Mouse (Mus musculus) liver (tissue): ENCODE measurements around the gene Gcg.

Experiments used
- DNase-seq: peaks from one replicate; pipeline ENCODE4 v3.0.0-alpha.2; 2020; ENCODE audit warnings: mixed read lengths

The Gcg gene

GRCm38 (mm10) chr2:62483550-62483949, at the start of gene Gcg:
TSS of gene Gcg (minus strand) at chr2:62483650.
- DNase-seq = no peak

DNA sequence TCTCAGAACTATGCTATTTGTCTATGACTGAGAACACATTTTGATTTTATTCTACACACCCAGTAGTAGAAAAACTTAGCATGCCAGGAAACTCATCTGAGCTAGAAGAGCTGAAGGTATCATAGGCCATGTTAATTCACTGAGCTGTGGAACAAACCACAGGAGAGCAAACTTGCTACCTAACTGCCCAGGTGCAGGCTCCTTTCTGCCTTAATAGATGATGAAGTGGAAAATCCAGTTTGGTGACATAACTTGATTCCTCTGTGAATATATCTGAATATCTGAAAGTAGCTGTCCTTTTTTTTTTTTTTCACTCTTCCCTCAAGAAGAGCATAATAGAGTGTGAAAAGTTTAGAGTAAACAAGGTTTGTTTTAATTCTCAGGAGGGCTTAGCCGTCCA, 47.6 kb upstream of the Gcg start:
- DNase-seq = no peak

DNA sequence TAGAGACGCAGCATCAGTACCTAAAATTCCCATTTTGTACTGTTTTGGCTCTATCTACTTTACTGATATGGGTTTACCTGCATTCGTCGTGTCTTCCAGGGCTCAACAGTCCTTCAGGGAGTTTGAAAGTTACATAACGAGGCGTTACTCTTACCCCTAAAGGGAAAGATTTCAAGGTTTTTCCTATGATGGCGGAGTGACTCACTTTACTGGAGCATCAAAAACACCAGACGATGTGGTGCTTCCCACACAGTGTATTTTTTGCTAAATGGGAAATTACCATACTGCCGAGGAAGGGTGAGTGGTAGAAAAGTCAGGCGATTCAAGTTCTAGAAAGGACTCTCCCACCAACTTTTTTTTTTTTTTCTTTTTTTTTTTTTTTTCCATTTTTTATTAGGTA, 42.9 kb upstream of the Gcg start:
- DNase-seq = no peak

DNA sequence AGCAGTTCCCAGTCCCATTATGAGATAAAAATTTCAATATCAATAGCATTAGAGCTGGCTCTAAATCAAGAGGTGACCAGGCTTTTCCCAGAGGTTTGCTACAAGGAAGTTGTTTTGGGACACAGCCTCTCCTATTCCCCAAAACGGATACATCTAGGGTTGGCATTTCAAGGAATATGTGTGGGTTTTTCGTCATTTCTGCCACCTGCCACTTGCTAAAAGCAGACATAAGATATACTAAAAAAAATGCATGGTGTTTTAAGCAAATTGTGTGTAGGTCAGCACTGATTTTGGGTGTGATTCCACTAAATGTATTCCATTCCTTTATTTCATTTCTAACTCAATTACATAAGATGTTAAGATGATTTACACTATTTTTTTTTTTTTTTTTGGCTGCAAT, 34.3 kb upstream of the Gcg start:
- no peak for DNase-seq

DNA sequence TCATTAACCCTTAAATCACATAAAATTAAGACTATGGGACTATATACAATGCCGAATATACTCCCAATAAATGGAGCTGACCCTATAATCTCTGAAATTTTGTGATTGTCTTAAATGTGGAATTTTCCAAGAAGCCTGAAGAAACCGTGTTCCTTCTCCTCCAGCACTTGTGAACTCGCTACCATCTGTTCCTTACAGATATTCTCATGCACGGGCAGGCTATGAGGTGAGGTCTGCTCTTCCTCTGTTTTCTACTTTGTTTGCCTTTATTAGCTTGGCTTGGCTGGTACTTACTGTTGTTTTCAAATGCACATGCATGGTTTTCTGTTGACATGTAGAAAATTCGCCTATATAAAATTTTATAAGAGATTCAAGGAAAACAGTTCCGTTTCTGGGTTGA, 31.0 kb upstream of the Gcg start:
- DNase-seq = no peak

- DNase-seq = no peak
Observed at GRCm38 (mm10) chr2:62513477-62513876, 30.0 kb upstream of the Gcg start.

- no peak for DNase-seq
Observed at GRCm38 (mm10) chr2:62507130-62507529, 23.7 kb upstream of the Gcg start.

- DNase-seq = no peak
Observed at GRCm38 (mm10) chr2:62506441-62506840, 23.0 kb upstream of the Gcg start.

- DNase-seq = no peak
Observed at GRCm38 (mm10) chr2:62504269-62504796, 20.9 kb upstream of the Gcg start.

DNA sequence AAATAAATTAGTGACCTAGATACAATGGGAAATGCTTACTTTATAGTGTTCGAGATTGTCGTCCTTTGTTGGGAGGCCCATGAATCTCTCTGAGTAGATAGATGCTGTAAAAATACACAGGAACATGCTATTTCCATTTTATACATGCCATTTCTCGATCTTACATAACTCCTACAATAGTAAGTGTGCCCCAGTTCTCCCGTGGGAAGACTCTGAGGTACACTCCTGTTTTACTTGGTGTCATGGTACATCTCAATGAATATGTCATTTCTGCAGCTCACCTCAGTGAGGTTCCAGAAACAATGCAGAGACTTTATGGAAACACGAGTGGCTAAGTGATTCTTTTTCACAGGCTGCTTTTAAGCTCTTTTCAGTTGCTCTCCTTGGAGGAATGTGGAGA, 19.9 kb upstream of the Gcg start:
- DNase-seq = no peak

GRCm38 (mm10) chr2:62502516-62502915, 19.1 kb upstream of the Gcg start:
- no peak for DNase-seq

DNA sequence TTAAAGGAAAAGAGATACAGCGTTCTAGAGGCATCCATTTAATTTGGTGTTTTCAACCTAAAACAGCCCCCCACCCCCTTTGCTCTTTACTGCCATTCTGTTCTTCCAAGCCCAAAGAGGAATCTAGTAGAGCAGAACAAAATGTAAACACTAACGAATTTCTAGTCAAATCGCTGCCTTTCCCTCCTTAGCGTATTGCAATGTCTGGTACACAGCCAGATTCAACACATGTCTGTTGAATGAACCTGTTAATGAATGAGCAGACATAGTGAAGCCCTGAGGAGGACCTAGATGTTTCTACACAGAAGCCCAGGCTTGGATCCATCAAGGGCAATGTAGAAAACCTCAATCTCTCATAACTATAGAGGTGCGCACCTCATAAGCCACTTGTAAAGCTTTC, 15.4 kb upstream of the Gcg start:
- DNase-seq = no peak

- no peak for DNase-seq
Observed at GRCm38 (mm10) chr2:62498086-62498485, 14.6 kb upstream of the Gcg start.

GRCm38 (mm10) chr2:62497333-62498002, 14.0 kb upstream of the Gcg start:
- no peak for DNase-seq

DNA sequence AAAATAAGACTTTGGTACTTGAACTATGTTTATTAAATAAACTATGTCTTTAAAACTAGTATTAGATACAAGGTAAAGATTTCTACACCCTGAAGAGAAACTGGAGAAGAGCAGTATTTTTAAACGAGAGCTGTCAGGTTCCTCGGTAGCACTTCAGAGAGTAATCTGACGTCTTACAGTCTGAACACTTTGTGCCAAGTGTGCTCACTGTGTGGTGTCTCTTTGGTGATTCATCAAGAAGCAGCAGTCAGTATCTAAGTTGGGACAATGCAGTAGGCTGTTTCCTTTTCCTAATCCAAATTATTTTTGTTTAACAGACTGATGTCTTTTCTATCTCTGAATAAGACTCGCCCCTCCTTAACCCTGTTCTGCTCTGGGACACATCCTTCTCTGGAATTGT, 12.0 kb upstream of the Gcg start:
- no peak for DNase-seq

- DNase-seq = no peak
Observed at GRCm38 (mm10) chr2:62489832-62490231, 6.4 kb upstream of the Gcg start.

DNA sequence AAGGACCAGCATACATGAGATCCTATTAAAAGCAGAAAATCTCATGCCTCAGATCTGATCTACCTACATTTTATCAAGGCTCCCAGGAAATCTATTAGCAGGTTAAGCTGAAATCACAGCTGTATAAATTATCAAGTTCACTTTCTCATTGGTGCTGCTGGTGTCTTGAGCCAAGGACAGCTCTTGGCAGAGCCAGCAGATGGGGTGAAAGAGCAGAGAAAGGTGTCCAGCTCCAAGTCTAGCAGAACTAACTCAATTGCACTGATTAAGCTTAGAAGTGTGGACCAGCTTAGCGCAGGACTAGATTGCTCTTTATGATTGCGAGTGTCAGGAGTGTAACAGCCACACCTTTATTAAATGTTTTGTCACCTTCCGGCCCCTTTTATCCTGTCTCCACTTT, 1.5 kb upstream of the Gcg start:
- no peak for DNase-seq

DNA sequence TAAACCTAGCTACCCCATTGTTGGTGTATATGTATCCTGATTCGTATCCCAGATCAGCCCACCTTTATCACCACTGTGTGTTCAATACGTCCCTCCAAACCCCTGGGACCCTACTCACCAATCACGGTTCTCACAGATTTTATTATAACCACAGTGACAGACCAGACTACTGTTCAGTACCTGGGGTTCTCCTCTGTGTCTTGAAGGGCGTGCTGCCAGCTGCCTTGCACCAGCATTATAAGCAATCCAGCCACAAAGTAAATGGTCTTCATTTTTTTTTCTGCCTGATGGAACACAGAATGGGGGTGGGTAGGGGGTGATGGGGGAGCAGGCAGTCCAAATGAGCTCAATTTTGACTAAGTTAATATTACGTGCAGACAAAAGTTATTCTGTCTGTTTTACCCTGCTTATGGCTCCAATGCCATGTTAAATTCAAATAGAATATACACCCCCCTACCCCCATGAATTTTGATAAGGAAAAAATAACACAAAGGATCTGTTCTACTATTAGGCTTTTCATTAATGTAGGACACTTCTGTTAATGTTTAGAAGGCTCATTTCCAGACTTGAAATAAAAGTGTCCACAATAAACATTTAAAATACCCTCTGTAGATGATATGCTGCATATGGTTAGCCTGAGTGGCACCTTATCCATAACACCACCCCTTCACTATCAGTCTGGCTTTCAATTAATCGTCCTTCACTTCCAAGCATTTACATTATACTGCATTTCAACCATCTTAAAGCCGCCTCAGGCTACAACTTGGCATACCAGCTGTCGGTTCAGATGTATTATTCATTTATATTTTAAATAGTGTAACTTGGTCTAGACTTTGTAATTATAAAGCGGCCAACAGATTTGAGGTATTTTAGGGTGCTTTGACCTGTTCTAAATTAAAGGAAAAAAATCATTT, 2.9 kb downstream of the Gcg start:
- DNase-seq = no peak

- DNase-seq = no peak
Observed at GRCm38 (mm10) chr2:62469551-62469950, 13.9 kb downstream of the Gcg start.

- DNase-seq = no peak
Observed at GRCm38 (mm10) chr2:62463287-62463686, 20.2 kb downstream of the Gcg start.

DNA sequence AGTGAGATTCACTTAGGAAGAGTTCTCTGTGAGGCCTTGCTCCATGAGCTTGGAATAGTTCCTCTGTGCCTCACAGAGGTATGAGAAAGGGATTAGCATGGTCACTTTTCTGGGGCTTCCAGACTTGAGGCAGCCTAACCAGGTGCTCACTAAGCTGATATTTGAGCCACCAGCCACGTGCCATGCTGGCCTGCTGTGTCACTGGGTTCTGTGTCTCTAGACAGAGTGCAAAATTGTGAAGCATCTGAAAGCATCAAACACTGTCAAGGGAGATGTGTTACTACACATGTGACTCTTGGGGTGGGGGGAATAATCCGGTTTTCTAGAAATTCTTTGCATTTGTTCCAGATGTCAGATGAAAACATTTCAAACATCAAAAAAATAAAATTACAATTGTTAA, 21.3 kb downstream of the Gcg start:
- DNase-seq = no peak

DNA sequence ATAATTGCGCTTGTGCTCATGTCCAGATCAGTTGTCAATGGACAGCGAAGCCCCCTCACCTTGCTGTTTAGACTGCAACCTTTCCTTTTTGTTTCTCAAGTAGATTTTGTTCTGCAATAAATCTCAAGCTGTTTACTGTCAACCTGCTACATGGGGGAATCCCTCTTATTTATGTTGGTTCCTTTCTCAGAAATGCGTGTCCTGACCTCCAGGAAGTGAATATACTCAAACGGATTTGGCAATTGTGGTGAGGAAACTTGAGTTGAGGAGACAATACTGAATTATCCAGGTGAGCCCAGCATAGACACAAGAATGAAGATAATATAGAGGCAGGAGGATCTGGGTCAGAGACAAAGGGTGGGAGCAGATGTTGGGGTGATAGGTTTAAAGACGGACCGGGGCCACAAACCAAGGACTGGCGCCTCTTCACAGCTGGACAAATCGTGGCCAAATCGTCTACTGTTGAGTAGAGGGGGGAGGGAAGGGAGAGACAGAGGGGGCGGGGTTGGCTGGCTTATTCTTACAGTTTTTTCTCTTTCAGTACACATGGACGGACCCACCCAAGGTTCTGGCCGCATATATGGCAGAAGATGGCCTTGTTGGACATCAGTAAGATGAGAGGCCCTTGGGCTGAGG, 22.5 kb downstream of the Gcg start:
- DNase-seq = no peak

DNA sequence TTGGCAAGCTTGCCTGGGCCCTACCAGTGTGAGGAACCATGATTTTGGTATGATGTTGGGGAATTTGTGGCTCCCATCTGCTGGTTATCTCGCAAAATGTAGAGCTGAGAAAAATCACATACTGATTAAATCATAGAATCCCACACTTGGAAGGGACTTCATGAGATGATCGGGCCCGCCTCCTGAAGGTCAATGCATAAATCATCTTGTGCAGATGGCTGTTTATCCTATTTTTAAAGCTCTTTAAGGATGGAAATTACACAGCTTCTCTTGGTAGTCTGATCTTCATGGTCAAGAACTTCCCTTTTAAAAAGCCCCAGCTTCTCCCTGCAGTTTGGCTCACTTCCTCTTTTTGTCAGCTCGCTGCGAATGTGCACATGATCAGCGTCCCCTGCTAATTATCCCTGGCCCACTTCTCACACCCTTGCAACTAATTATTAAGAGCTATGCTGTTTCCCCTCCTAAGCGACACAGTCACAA, 23.2 kb downstream of the Gcg start:
- no peak for DNase-seq
